Comparison of ENCODE assay signal across 8 mouse cellular contexts in the genomic region with DNA sequence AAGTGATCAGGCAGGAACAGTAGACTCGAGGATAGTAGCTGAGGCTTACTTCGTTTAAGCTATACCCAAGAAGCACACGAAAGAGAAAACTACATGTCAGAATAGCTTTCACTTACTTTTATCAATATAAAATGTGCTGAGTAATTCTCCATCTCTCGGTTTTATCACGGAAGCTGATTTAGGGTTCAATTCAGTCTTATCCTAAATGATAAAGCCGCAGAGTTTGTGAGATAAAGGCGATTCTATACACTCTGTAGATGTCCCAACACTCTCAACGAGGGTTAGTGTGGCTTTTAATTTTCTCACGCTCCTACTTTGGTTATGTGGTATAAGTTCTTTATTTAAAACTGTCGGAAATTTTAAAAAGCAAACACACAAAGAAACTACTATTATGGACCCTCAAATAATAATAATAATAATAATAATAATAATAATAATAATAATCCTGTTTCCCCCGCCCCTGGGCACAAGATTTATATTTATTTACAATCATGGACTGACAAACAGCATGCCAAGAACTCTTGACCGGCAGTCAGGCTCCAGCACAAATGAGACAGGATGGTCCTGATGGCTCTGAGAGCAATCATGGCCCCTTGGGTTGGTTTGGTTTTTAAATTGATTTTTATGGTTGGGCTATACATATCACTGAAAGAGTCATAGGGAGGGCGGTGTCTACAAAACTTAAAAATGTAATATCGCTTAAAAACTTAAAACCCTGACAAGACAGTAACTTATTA. TPM values are rescaled to one million over a fixed set of nuclear protein-coding genes. Genes with fewer than 3 reads are reported as not detected.
DNase-seq lines count a peak whose midpoint lies in the region; ATAC-seq lines count a peak whose summit lies in the region.

No protein-coding gene starts in this region.

- H3K36me3 ChIP-seq in forebrain, embryonic 11.5 days (ENCODE audit: control insufficient read depth, insufficient read depth, low read length), result no peaks in the 10 kb centered on the region
- H3K36me3 ChIP-seq in liver, embryonic 12.5 days, result no peaks in the 10 kb centered on the region

- peak; percentile 37 for DNase-seq in cerebellum, adult 9-11 months
- no peak for DNase-seq in cerebellum, postnatal 25 days
- peak; percentile 46 for DNase-seq in 3T3-L1 (ENCODE audit: low read depth, low spot score)
- no peak for DNase-seq in forebrain, embryonic 11.5 days (ENCODE audit: low spot score)
- no peak for DNase-seq in right cerebral cortex, adult 2 months (ENCODE audit: low spot score in 2 of 2)
- no peak for DNase-seq in spleen, adult 18-20 months

- H3K27me3 ChIP-seq in forebrain, embryonic 11.5 days (ENCODE audit: control insufficient read depth, insufficient read depth, low read length), result no peaks in the 10 kb centered on the region
- H3K27me3 ChIP-seq in liver, embryonic 12.5 days (replicated peaks), result no peaks in the 10 kb centered on the region

- 79% methylated on average over 14 of the region's 14 CpGs for WGBS in forebrain, embryonic 11.5 days
- 39% methylated on average over 14 of the region's 14 CpGs for WGBS in liver, embryonic 12.5 days (ENCODE audit: insufficient replicate concordance)

- H3K9me3 ChIP-seq in forebrain, embryonic 11.5 days (ENCODE audit: control insufficient read depth, low read length), result no peaks in the 10 kb centered on the region
- H3K9me3 ChIP-seq in liver, embryonic 12.5 days (replicated peaks), result no peaks in the 10 kb centered on the region

- no peak overlapping the region for H3K9ac ChIP-seq in forebrain, embryonic 11.5 days (ENCODE audit: low read length)
- peak overlapping the region; percentile 87; the same call in 1 of the 2 replicates for H3K9ac ChIP-seq in liver, embryonic 12.5 days

- peaks cover 7% of the 10 kb centered on the region; the same call in 1 of the 2 replicates for H3K4me1 ChIP-seq in forebrain, embryonic 11.5 days (replicated peaks; ENCODE audit: control insufficient read depth, insufficient read depth, low read length)
- peaks cover 50% of the 10 kb centered on the region for H3K4me1 ChIP-seq in liver, embryonic 12.5 days

- no peak for ATAC-seq in forebrain, embryonic 11.5 days (replicated peaks; ENCODE audit: low FRiP score)
- no peak for ATAC-seq in liver, embryonic 12.5 days
- no peak for ATAC-seq in inflammation-experienced regulatory T-cells, adult 6 months

- H3K4me3 ChIP-seq in forebrain, embryonic 11.5 days (ENCODE audit: low read depth, low read length), result peak overlapping the region; percentile 81
- H3K4me3 ChIP-seq in liver, embryonic 12.5 days, result peak overlapping the region; percentile 79

- H3K4me2 ChIP-seq in forebrain, embryonic 11.5 days (ENCODE audit: low read depth, low read length, severe bottlenecking), result peak overlapping the region; percentile 100; the same call in 1 of the 2 replicates
- H3K4me2 ChIP-seq in liver, embryonic 12.5 days, result peak overlapping the region; percentile 99

- H3K27ac ChIP-seq in forebrain, embryonic 11.5 days (ENCODE audit: low read depth, low read length), result no peak overlapping the region
- no peak overlapping the region for H3K27ac ChIP-seq in liver, embryonic 12.5 days

RNA-seq across cellular contexts. Expression of a gene that starts 1.1 kb away (rescaled TPM):
- polyA plus RNA-seq in forebrain, embryonic 11.5 days (2014; fragmentation: Nextera tagmentation; extraction: Ambion mirVana), result 2.5 and 2.9 TPM in 2 replicates
- 1.7 and 1.9 TPM in 2 replicates for polyA plus RNA-seq in liver, embryonic 12.5 days (2016; fragmentation: Nextera tagmentation; extraction: Ambion mirVana)
- 1 to 10 TPM; 5.6 to 9.4 (median 6.8) TPM for polyA plus RNA-seq in inflammation-experienced regulatory T-cells, adult 6 months (2017; shearing (Covaris generic))

Comparison
In these comparisons a context has a peak if more than half of its experiments do, and no peak if none do; other contexts are left out.
1. DNase-seq: peak in cerebellum, adult 9-11 months (single experiment) and 3T3-L1 (single experiment); none in cerebellum, postnatal 25 days (0 of 2), forebrain, embryonic 11.5 days (single experiment), right cerebral cortex, adult 2 months (0 of 2) and spleen, adult 18-20 months (0 of 2).